Mouse (Mus musculus): Measurements from ENCODE around the gene Pbx1. TPM values are rescaled to one million over a fixed set of nuclear protein-coding genes. Genes with fewer than 3 reads are reported as not detected.

Gene Pbx1
- polyA plus RNA-seq, 3 experiments from 2014 or later: 0.05 to 0.43 TPM; not detected in 1

GRCm38 (mm10) chr1:168383832-168384593 is 48.1 kb downstream of the Pbx1 start:
- no peak for ATAC-seq

GRCm38 (mm10) chr1:168382823-168383157 is 49.3 kb downstream of the Pbx1 start:
- no peak for ATAC-seq

- no peak for ATAC-seq
These were observed 49.8 kb downstream of the Pbx1 start for GRCm38 (mm10) chr1:168382106-168382822.

- no peak for ATAC-seq
These were observed 50.6 kb downstream of the Pbx1 start for GRCm38 (mm10) chr1:168381451-168381850.

- no peak for ATAC-seq
These were observed 51.8 kb downstream of the Pbx1 start for GRCm38 (mm10) chr1:168380241-168380770.

GRCm38 (mm10) chr1:168377650-168378049 is 54.4 kb downstream of the Pbx1 start:
- ATAC-seq: no peak

GRCm38 (mm10) chr1:168376330-168376729 is 55.7 kb downstream of the Pbx1 start:
- ATAC-seq: no peak

- no peak for ATAC-seq
These were observed 57.0 kb downstream of the Pbx1 start for GRCm38 (mm10) chr1:168374953-168375600.

- no peak for ATAC-seq
These were observed 60.0 kb downstream of the Pbx1 start for GRCm38 (mm10) chr1:168372089-168372488.

GRCm38 (mm10) chr1:168370966-168371365 is 61.1 kb downstream of the Pbx1 start:
- ATAC-seq: no peak

GRCm38 (mm10) chr1:168366261-168366660 is 65.8 kb downstream of the Pbx1 start:
- ATAC-seq: no peak

GRCm38 (mm10) chr1:168364325-168364724 is 67.7 kb downstream of the Pbx1 start:
- ATAC-seq: no peak

GRCm38 (mm10) chr1:168363053-168363452 is 69.0 kb downstream of the Pbx1 start:
- ATAC-seq: no peak

GRCm38 (mm10) chr1:168362464-168362863 is 69.6 kb downstream of the Pbx1 start:
- ATAC-seq: no peak

- no peak for ATAC-seq
These were observed 74.1 kb downstream of the Pbx1 start for GRCm38 (mm10) chr1:168357680-168358611.

GRCm38 (mm10) chr1:168356970-168357441 is 75.1 kb downstream of the Pbx1 start:
- no peak for ATAC-seq

- no peak for ATAC-seq
These were observed 76.0 kb downstream of the Pbx1 start for GRCm38 (mm10) chr1:168355985-168356556.

GRCm38 (mm10) chr1:168354934-168355333 is 77.1 kb downstream of the Pbx1 start:
- ATAC-seq: no peak

GRCm38 (mm10) chr1:168348036-168348784 is 83.9 kb downstream of the Pbx1 start:
- no peak for ATAC-seq

GRCm38 (mm10) chr1:168344918-168345317 is 87.2 kb downstream of the Pbx1 start:
- no peak for ATAC-seq

- ATAC-seq: no peak
These were observed 87.8 kb downstream of the Pbx1 start for GRCm38 (mm10) chr1:168344262-168344661.

Data from inflammation-experienced regulatory T-cells, adult 6 months (primary cell).